ENCODE assay signal across 8 mouse cellular contexts in genomic region chr19:8920073-8920736, GRCm38 (mm10). TPM values are rescaled to one million over a fixed set of nuclear protein-coding genes. Genes with fewer than 3 reads are reported as not detected.
DNase-seq lines count a peak whose midpoint lies in the region; ATAC-seq and TF ChIP-seq lines count a peak whose summit lies in the region.

Gene B3gat3, plus strand, starts transcription at chr19:8920374.

- H3K36me3 ChIP-seq in hindbrain, embryonic 11.5 days (ENCODE audit: control insufficient read depth, insufficient read depth, low read length): peaks cover 4% of the 10 kb centered on the region; the same call in 1 of the 2 replicates
- H3K36me3 ChIP-seq in lung, embryonic 16.5 days (ENCODE audit: control insufficient read depth, insufficient read depth, low read length): peaks cover 18% of the 10 kb centered on the region
- H3K36me3 ChIP-seq in thymus, adult 2 months (ENCODE audit: control insufficient read depth, insufficient read depth, low read length): peaks cover 12% of the 10 kb centered on the region

- peak; percentile 97 for DNase-seq in NIH3T3 (ENCODE audit: low read depth)
- DNase-seq in cerebellum, postnatal 10 days: peak; percentile 96 to 97
- DNase-seq in frontal cortex, postnatal 10 days (ENCODE audit: low spot score in 2 of 2): peak; percentile 88 to 91
- peak; percentile 95 for DNase-seq in hindbrain, embryonic 11.5 days (ENCODE audit: low spot score)
- DNase-seq in layer of hippocampus, adult 9-11 months: peak; percentile 96
- peak; percentile 92 for DNase-seq in ovary, adult 18-20 months (ENCODE audit: low spot score)
- DNase-seq in thymus, adult 2 months: peak; percentile 84

- peak within 1 kb of the TSS; percentile 80 for H3K27ac ChIP-seq in hindbrain, embryonic 11.5 days (ENCODE audit: low read depth, low read length)
- peak within 1 kb of the TSS; percentile 90 for H3K27ac ChIP-seq in lung, embryonic 16.5 days (ENCODE audit: low read length)
- H3K27ac ChIP-seq in thymus, adult 2 months (ENCODE audit: control insufficient read depth, insufficient read depth, low read length): peak within 1 kb of the TSS; percentile 53

- peak within 1 kb of the TSS; percentile 74 for H3K4me2 ChIP-seq in hindbrain, embryonic 11.5 days (replicated peaks; ENCODE audit: low read depth, low read length)
- peak within 1 kb of the TSS; percentile 76 for H3K4me2 ChIP-seq in lung, embryonic 16.5 days (ENCODE audit: low read depth, low read length)

- H3K9me3 ChIP-seq in hindbrain, embryonic 11.5 days (ENCODE audit: control insufficient read depth, low read length): no peaks in the 10 kb centered on the region
- H3K9me3 ChIP-seq in lung, embryonic 16.5 days (ENCODE audit: control insufficient read depth, low read length): no peaks in the 10 kb centered on the region

- ATAC-seq in hindbrain, embryonic 11.5 days (ENCODE audit: low FRiP score): peak; percentile 98
- ATAC-seq in lung, embryonic 16.5 days (ENCODE audit: low read depth): peak; percentile 99

- peak within 1 kb of the TSS; percentile 84 for H3K4me3 ChIP-seq in hindbrain, embryonic 11.5 days (ENCODE audit: low read depth, low read length)
- peak within 1 kb of the TSS; percentile 74 for H3K4me3 ChIP-seq in lung, embryonic 16.5 days (ENCODE audit: low read length)
- H3K4me3 ChIP-seq in thymus, adult 2 months (ENCODE audit: control insufficient read depth, insufficient read depth, low read length): peak within 1 kb of the TSS; percentile 82

- no peak for TF ChIP-seq CTCF in thymus, adult 2 months (IDR thresholded peaks at IDR 0.05; ENCODE audit: borderline replicate concordance, control insufficient read depth, extremely low read depth, insufficient read depth, low read length, poor library complexity)

- no peaks in the 10 kb centered on the region; the same call in 1 of the 2 replicates for H3K4me1 ChIP-seq in hindbrain, embryonic 11.5 days (replicated peaks; ENCODE audit: control insufficient read depth, insufficient read depth, low read length)
- H3K4me1 ChIP-seq in lung, embryonic 16.5 days (replicated peaks; ENCODE audit: control insufficient read depth, insufficient read depth, low read length): peaks cover 9% of the 10 kb centered on the region
- H3K4me1 ChIP-seq in thymus, adult 2 months (replicated peaks; ENCODE audit: control insufficient read depth, insufficient read depth, low read length): peaks cover 5% of the 10 kb centered on the region; the same call in 1 of the 2 replicates

- H3K27me3 ChIP-seq in hindbrain, embryonic 11.5 days (ENCODE audit: control insufficient read depth, insufficient read depth, low read length): no peaks in the 10 kb centered on the region
- no peaks in the 10 kb centered on the region for H3K27me3 ChIP-seq in lung, embryonic 16.5 days (ENCODE audit: control insufficient read depth, insufficient read depth, low read depth, low read length)
- no peaks in the 10 kb centered on the region for H3K27me3 ChIP-seq in thymus, adult 2 months (ENCODE audit: control insufficient read depth, insufficient read depth, low read length)

- no peak for TF ChIP-seq POLR2A in thymus, adult 2 months (IDR thresholded peaks at IDR 0.05; ENCODE audit: control insufficient read depth, extremely low read depth, insufficient read depth, low read length, poor library complexity)

- peak within 1 kb of the TSS; percentile 77 for H3K9ac ChIP-seq in hindbrain, embryonic 11.5 days (ENCODE audit: low read depth, low read length)
- peak within 1 kb of the TSS; percentile 81 for H3K9ac ChIP-seq in lung, embryonic 16.5 days (ENCODE audit: low read length)

- 3% methylated on average over 41 of the region's 50 CpGs for WGBS in hindbrain, embryonic 11.5 days
- 2% methylated on average over 36 of the region's 50 CpGs for WGBS in lung, embryonic 16.5 days
- 1% methylated on average over 49 of the region's 50 CpGs for WGBS in thymus, adult 2 months

RNA-seq across cellular contexts. Expression of gene B3gat3, which starts in this region (rescaled TPM):
- 43.5 and 45.8 TPM in 2 replicates for polyA plus RNA-seq in hindbrain, embryonic 11.5 days (2014; fragmentation: Nextera tagmentation; extraction: Ambion mirVana)
- 40.2 and 43.5 TPM in 2 replicates for polyA plus RNA-seq in lung, embryonic 16.5 days (2015; fragmentation: Nextera tagmentation; extraction: Ambion mirVana)
- polyA plus RNA-seq in thymus, adult 2 months (2012; rRNA removed): 102 and 106 TPM in 2 replicates

Comparison
In these comparisons a context has a peak if more than half of its experiments do, and no peak if none do; other contexts are left out.
1. Peak in every context shown above with its lines: DNase-seq, ATAC-seq, H3K4me3 ChIP-seq and H3K27ac ChIP-seq.